Mouse (Mus musculus): ENCODE measurements at regions not wholly inside any gene's neighbourhood (a gene's known extent, or its start where the extent isn't known, plus 50 kb on each side); places are given as distances from the start of the nearest gene placed in this dataset.
A peak's percentile ranks its signal among the peaks of the same experiment; 100 is the strongest.

- DNase-seq: no peak
These were observed 340.4 kb downstream of the Pik3r1 start for GRCm38 (mm10) chr13:101427426-101428221.

- DNase-seq: no peak
These were observed 341.6 kb downstream of the Pik3r1 start for GRCm38 (mm10) chr13:101426461-101426860.

GRCm38 (mm10) chr13:101422082-101422481, 345.9 kb downstream of the Pik3r1 start:
- DNase-seq: no peak

GRCm38 (mm10) chr13:101419457-101420025, 348.5 kb downstream of the Pik3r1 start:
- no peak for DNase-seq

DNA sequence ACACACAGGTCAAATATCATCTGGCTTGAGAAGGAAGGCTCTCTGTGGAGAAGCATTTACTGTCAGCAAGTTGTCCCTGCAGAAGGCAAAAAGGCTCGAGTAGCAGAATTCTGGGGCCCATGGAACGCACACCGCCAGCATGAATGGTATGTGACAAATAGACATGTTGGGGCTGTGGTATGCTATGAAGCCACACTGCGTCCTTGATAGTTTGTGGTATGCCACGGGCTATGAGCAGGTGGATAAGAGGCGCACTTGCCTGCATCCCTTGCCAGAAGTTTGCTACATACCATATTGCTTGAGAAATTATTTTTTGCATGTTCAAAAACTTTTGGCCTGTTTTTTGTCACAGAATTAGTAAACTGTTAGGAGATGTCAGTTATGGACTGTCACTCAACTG, 349.7 kb downstream of the Pik3r1 start:
- DNase-seq: no peak

GRCm38 (mm10) chr13:101408885-101409284, 359.1 kb downstream of the Pik3r1 start:
- DNase-seq: no peak

DNA sequence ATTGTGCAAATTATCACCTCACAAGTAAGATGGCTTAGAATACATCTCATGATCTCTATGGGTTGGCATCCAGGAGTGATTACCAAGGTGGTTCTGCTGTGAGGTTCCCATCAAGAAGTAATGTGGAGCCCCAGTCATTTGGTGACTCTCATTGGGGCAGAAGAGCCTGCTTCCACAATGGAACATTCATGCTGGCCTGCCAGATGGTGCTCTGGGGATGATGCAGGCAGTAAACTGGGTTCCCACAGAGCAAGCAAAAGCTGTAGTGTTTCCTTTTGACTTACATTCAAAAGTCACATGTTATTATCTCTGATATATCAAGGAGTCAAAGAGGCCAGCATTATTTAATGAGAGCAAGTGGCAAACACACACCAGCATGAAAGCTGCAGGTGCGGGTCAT, 360.4 kb downstream of the Pik3r1 start:
- DNase-seq: no peak

DNA sequence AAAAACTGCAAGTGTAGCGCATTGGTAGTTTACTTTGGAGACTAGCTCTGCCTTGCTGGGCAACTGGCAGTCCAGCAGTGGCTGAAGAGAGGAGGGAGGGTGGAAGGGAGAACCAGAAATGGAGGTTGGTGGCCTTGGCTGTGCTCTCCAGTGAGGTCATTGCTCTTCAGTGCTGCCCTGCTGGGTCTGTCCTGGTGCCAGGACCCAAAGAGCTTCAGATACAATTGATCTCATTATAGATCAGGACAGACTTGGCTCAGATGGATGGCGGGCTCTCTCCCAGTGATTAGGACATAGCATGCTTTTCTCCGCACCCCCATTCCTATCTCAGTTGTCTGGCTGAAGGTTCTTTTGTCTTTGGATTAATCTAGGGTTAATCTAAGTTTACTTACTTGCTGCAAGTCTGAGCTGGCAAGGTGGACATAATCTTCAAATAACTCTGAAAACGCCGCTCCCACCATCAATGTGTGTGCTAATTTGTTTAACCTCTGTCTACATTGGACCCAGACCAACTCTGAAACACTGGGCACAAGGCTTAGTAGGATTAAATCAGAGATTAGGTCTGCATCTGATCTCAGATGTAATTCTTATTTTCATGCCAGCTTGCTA, 394.3 kb downstream of the Pik3r1 start:
- DNase-seq: no peak

GRCm38 (mm10) chr13:101371906-101372305, 396.1 kb downstream of the Pik3r1 start:
- no peak for DNase-seq

- DNase-seq: no peak
These were observed 399.8 kb downstream of the Pik3r1 start for GRCm38 (mm10) chr13:101368170-101368569.

DNA sequence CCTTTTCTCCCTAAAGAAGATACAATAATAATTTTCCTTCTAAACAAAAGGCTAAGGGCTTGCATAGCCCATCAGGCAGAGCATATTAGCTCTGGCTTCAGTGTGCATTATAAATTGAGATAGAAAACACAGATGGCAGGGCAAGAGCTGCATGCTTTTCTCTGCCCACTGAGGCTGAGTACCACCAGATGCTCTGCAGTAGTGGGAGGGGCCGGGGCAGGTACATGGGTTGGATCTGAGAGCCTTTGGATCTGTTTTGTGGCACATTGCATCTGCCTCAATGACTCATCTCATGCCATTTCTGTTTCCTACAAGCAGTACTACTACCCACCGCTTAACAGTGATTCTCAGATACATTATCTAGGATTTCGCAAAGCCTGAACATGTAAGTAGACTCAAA, 412.7 kb downstream of the Pik3r1 start:
- no peak for DNase-seq

DNA sequence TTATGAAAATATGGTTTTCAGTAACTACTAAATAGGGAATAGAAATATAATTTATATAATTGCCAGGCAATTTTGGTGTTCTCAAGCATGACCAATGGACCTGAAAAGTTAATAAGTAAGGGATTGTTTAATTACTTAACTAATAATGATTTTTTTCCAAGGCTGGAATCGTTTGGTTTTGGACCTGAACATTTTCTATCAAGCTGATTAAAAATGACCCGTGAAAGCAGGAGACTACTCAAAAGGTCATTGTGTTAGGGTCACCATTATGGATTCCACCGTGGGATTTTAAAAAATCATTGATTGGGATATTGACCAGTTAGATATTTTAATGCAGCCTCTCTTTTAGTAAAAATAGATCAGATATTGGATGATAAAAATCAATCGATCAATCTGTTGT, 416.9 kb downstream of the Pik3r1 start:
- no peak for DNase-seq

- DNase-seq: no peak
These were observed 418.7 kb downstream of the Pik3r1 start for GRCm38 (mm10) chr13:101349354-101349753.

- DNase-seq: no peak
These were observed 429.6 kb downstream of the Pik3r1 start for GRCm38 (mm10) chr13:101338280-101338872.

DNA sequence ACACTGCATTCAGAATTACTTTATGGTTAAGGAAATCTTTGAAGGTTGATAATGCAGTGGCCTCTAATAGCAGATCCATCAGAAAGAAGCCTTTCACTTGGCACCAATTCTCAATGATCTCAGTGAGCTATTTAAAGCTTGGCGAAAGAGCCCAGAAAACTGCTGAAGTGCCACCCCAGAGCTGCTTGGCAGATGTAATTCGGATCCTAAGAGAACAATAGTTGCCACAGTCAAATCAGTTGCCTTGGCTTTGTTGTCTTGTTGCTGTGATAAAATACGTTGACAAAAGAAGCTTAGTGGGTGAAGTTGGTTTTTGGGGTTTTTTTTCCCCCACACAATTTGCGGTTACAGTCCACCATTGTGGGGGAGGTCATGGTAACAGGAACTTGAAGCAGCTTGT, 449.4 kb downstream of the Pik3r1 start:
- DNase-seq: no peak

DNA sequence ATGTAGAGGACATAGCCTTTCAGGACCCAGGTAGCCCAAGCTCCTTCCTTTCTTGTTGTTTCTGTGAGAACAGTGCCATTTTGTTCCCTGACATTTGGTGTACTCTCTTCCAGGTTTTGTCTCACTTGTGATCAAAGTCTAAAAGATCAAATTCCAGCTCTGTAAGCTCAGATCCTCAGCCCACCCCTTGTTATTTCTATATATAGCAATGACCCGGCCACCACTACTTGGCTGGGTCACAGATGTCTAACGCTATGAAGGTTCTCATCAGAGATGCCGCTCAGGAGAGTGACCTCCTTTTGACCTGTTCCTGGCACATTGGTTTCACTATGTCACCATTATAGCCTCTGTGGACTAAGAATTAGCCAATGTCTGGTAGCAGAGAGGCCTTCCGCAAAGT, 451.7 kb downstream of the Pik3r1 start:
- DNase-seq: no peak

GRCm38 (mm10) chr13:101314040-101314439, 454.0 kb downstream of the Pik3r1 start:
- no peak for DNase-seq

DNA sequence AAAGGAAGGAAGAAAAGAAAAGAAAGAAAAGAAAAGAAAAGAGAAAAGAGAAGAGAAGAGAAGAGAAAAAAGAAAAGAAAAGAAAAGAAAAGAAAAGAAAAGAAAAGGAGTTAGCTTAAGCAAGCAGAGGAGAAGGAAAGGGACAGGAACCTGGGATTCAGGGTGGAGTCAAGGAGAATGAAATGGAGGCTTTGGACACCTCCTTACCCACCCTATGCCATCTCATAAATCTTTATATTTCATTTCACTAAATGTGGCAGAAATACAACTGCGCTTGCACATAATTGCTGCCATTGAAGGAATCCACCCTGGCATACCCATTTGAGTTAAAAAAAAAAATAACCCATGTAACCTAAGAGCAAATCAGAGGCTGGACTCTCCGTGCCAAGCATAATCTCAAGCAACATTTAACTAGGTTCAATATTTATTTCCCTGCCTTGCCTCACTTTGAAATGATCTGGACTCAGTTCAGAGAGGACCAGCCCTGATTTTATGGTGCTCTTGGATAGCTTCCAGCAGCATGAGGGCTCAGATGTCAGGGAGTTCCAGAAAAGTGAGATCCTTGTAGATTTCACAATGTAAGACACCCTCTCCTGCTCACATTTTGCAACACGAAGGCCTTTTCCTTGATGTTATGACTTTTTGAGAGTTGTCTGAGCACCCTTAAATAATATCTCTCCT, 456.2 kb downstream of the Pik3r1 start:
- peak; percentile 64 for DNase-seq

DNA sequence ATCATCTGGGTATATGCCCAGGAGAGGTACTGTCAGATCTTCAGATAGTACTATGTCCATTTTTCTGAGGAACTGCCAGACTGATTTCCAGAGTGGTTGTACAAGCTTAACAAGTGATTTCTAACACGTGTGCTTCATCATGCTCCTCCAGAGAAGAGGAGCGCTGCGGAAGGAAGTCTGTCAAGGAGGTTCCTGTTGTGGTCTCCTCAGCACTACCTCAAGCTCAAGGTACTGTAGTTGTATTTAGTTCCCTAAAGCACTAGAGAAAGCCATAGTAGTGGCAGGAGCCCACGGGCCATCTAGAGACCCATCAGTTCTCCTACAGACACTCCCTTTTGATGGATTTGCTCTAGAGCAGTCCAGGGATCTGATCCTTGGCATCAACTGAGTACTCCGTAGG, 459.3 kb downstream of the Pik3r1 start:
- DNase-seq: no peak

- DNase-seq: no peak
These were observed 462.2 kb downstream of the Pik3r1 start for GRCm38 (mm10) chr13:101305695-101306413.

DNA sequence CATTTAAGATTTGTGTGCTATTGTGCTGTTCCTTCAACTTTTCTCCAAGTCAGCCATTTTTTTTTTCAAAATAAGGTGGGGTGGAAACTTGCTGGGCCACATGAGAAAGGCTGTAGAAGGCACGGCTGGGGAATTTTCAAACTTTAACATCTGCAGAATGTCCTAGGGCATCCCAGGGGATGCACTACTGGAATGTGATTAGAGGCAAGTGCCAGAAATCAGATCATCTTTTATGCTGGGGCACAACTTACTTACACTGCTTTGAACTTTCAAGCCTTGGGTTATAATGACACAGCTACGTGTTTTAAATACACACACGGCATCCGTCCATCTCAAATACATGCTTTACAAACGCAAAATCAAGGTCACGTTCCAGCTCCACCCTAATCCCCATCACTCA, 463.0 kb downstream of the Pik3r1 start:
- no peak for DNase-seq

GRCm38 (mm10) chr13:101301361-101301760, 466.7 kb downstream of the Pik3r1 start:
- DNase-seq: no peak
